Mouse (Mus musculus): Measurements from ENCODE around the gene Cul9. TPM values are rescaled to one million over a fixed set of nuclear protein-coding genes. Genes with fewer than 3 reads are reported as not detected.
"Not testable (repeated sequence)": the region's sequence is repeated elsewhere in the genome, so short reads cannot be mapped to it uniquely, and the experiment has no call there.

Cul9 gene
- polyA plus RNA-seq, 1 experiment from 2014 or later = 3.7 TPM

DNA sequence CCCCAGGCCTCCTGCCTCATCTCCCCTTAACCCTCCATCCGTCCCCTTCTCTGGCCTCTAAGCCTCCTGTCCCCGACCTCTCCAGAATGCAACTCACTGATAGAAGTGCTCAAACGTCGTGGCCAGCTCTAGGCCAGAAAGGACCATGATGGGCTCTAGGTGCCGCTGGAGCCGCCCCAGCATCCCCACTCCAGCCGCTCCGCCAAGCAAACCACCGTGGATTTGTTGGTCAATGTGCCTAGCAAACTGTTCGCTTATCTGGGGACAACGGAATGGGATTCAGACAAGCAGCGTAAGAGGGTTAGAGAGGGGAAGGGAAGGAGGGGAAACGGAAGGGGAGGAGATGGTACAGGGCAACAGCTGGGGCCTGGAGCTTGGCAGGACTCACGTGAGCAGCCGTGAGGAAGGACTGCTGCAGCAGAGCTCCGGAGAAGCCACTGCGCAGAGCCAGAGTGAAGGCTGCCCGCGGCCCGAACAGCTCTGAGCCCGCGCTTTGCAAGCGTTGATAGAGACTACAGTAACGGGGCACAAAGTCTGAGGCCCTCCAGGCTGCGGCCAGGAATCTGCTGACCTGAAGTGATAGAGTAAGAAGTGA is 25.7 kb downstream of the Cul9 start:
- DNase-seq (ENCODE audit: extremely low spot score, low spot score) = no peak
- peaks cover 46% of the 10 kb centered on the region for H3K27me3 ChIP-seq (ENCODE audit: poor library complexity, severe bottlenecking)
- H3K36me3 ChIP-seq (replicated peaks) = no peaks in the 10 kb centered on the region
- H3K4me3 ChIP-seq = peak overlapping the region; percentile 27
- H3K27ac ChIP-seq = peak overlapping the region; percentile 41; the same call in 1 of the 2 replicates
- H3K9me3 ChIP-seq = no peaks in the 10 kb centered on the region
- 49% methylated on average over 25 of the region's 25 CpGs for WGBS
- H3K4me1 ChIP-seq = peaks cover 34% of the 10 kb centered on the region

DNA sequence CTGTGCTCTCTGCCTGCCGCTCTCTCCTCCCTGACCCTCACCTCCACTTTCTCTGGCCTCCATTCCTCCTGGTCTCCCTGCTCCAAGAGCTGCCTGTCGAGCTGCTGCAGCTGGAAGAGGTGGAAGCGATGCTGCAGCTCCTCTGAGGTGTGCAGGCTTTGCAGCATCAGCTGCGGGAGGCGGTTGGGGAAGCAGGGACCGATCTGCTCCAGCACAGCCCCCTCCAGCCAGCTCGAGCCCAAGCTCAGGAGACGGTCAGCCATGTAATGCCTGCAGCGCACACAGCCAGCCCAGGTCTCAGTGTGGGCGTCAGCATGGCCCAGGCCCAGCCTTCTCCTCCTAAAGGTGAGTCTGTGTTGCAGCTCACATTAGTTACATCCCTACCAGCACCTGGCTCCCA is 26.2 kb downstream of the Cul9 start:
- Histone ChIP-seq H3K9me3 (no peaks in the 10 kb centered on the region), H3K27me3 (ENCODE audit: poor library complexity, severe bottlenecking) (peaks cover 44% of the 10 kb centered on the region), H3K27ac (peak overlapping the region; percentile 41; the same call in 1 of the 2 replicates), H3K4me3 (peak overlapping the region; percentile 27), H3K36me3 (replicated peaks) (no peaks in the 10 kb centered on the region), H3K4me1 (peaks cover 34% of the 10 kb centered on the region)
- DNase-seq (ENCODE audit: extremely low spot score, low spot score) = no peak
- WGBS = 53% methylated on average over 10 of the region's 10 CpGs

DNA sequence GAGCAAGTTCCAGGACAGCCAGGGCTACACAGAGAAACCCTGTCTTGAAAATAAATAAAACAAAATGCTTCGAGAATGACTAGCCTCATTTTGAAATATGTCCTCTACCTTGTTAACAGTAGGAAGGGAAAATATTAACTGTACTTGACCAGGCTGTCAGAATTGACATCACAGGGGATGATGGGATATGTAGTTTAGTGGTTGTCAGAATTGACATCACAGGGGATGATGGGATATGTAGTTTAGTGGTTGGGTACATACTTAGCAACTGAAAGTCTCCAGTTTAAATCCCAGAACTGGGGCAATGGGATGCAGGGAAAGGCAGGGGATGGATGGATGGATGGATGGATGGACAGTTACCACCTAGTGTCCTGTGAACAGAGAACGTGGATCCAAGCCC is 32.9 kb downstream of the Cul9 start:
- H3K4me3 ChIP-seq = no peak overlapping the region
- no peaks in the 10 kb centered on the region for H3K9me3 ChIP-seq
- no peak for DNase-seq (ENCODE audit: extremely low spot score, low spot score)
- WGBS = 76% methylated on average over 2 of the region's 2 CpGs
- no peaks in the 10 kb centered on the region for H3K27me3 ChIP-seq (ENCODE audit: poor library complexity, severe bottlenecking)
- peaks cover 8% of the 10 kb centered on the region for H3K4me1 ChIP-seq
- H3K36me3 ChIP-seq (replicated peaks) = no peaks in the 10 kb centered on the region
- no peak overlapping the region for H3K27ac ChIP-seq

DNA sequence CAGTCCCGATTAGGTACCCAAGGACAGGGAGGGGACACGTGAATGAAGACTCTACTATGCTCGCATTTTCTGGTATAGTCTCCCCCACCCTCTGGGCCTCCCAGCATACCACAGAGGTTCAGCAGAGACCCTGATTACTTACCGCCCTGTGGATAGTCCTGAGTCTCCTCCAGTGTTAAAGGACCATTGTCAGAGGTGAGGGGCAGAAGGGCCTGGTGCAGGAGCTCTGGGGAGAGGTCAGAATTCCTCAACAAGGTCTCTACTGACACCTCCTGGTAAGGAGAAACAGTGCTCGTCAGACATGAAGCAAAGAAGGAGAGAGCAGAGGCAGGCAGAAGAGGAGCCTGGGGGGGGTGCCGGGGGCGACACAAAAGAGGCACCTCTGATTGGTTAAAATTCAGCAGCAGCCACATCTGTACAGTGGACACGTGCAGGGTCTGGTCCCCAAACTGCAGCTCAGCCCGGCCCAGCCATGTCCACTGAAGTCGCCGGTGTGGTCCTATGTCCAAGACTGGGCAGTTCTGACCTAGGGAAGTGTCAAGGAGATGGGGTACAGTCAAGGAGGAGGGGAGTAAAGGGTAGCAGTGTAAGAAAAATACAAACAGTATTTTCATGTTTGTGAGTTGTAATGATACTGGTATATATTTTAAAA is 35.0 kb downstream of the Cul9 start:
- H3K9me3 ChIP-seq = no peaks in the 10 kb centered on the region
- 47% methylated on average over 11 of the region's 11 CpGs for WGBS
- H3K4me3 ChIP-seq = no peak overlapping the region
- H3K27ac ChIP-seq = no peak overlapping the region
- H3K36me3 ChIP-seq (replicated peaks) = no peaks in the 10 kb centered on the region
- H3K4me1 ChIP-seq = peaks cover 5% of the 10 kb centered on the region
- DNase-seq (ENCODE audit: extremely low spot score, low spot score) = peak; percentile 45
- no peaks in the 10 kb centered on the region for H3K27me3 ChIP-seq (ENCODE audit: poor library complexity, severe bottlenecking)

DNA sequence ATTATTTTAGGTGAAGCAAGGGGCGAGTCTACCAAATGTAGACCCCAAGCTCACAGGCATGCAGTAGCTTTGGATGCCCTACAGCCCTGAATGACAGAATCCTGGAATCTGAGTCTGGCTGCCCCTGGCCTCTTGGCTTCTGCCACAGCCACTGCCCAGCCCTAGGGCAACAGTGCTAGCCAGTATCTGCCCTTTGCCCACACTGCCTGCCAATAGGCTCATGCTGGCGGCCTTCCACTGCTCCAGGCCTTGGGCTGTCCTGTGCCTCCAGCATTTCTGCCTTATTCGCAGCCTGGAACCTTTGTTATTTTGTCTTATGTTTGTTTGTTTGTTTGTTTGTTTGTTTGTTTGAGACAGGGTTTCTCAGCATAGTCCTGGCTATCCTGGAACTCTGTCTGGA is 40.6 kb downstream of the Cul9 start:
- 90% methylated on average over 3 of the region's 3 CpGs for WGBS
- H3K27ac ChIP-seq = no peak overlapping the region
- peaks cover 19% of the 10 kb centered on the region for H3K36me3 ChIP-seq (replicated peaks)
- H3K4me1 ChIP-seq = 0 out of 2 replicates have a peak, but pooled peaks cover 4% of the 10 kb centered on the region
- no peaks in the 10 kb centered on the region for H3K9me3 ChIP-seq
- H3K27me3 ChIP-seq (ENCODE audit: poor library complexity, severe bottlenecking) = no peaks in the 10 kb centered on the region
- DNase-seq (ENCODE audit: extremely low spot score, low spot score) = no peak
- no peak overlapping the region for H3K4me3 ChIP-seq

DNA sequence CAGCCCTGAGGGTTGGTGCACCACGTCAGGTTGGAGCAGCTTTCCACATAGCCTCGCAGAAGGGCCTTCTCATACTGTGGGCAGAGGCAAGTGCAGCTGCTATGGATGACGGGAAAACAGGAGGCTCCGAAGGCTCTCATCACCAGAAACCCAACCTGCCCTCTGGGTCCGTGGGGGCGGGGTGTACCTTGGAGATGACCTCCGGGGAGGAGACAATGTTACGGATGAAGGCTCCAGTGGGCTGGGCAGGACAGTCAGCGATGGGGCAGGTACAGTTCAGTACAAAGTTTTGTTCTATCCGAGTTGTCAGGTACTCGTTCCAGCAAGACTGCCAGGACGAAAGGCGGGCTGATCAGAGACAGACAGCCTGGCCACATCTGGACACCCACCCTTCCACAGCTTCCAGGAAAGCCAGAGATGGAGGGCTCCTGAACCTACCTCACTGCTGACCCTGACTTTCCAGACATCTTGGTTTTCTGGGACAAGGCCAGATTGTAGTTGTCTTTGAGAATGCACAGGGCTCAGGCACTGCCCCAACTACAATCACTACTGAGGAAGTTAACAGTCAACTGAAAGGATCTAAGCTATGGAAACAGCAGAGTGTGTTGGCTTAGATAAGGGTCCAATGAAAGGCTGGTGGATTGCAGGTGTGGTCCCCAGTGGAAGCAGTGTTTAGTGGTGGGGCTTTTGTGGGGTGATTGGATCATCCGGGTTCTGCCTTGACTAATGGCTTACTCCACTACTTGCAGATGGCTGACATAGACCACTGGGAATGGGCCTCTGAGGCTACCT is 42.1 kb downstream of the Cul9 start:
- no peaks in the 10 kb centered on the region for H3K27me3 ChIP-seq (ENCODE audit: poor library complexity, severe bottlenecking)
- no peak overlapping the region for H3K4me3 ChIP-seq
- no peaks in the 10 kb centered on the region for H3K9me3 ChIP-seq
- no peak overlapping the region for H3K27ac ChIP-seq
- peaks cover 34% of the 10 kb centered on the region for H3K36me3 ChIP-seq (replicated peaks)
- 83% methylated on average over 14 of the region's 14 CpGs for WGBS
- DNase-seq (ENCODE audit: extremely low spot score, low spot score) = no peak
- H3K4me1 ChIP-seq = 0 out of 2 replicates have a peak, but pooled peaks cover 4% of the 10 kb centered on the region

DNA sequence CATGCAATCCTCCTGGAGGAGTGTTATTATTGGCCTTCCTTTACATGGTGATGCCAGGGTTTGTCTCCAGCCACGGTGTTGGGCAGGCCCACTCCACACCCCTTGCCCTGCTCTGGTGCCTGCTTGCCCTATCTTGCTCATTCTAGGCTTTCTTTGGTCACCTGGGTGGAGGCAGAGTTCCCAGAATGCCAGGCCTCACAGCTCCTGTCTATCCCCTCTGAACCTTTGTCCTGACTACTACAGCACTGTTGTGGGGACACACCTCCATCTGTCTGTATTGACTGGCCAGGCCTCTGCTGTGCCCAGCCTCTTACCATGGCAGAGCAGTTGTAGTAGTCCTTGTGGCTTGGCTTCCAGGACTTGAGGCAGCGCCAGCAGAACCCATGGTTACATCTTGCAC is 43.4 kb downstream of the Cul9 start:
- H3K36me3 ChIP-seq (replicated peaks) = peaks cover 46% of the 10 kb centered on the region
- no peaks in the 10 kb centered on the region for H3K9me3 ChIP-seq
- no peak overlapping the region for H3K4me3 ChIP-seq
- H3K27me3 ChIP-seq (ENCODE audit: poor library complexity, severe bottlenecking) = no peaks in the 10 kb centered on the region
- 90% methylated on average over 2 of the region's 2 CpGs for WGBS
- no peak for DNase-seq (ENCODE audit: extremely low spot score, low spot score)
- no peak overlapping the region for H3K27ac ChIP-seq
- peaks cover 12% of the 10 kb centered on the region for H3K4me1 ChIP-seq

DNA sequence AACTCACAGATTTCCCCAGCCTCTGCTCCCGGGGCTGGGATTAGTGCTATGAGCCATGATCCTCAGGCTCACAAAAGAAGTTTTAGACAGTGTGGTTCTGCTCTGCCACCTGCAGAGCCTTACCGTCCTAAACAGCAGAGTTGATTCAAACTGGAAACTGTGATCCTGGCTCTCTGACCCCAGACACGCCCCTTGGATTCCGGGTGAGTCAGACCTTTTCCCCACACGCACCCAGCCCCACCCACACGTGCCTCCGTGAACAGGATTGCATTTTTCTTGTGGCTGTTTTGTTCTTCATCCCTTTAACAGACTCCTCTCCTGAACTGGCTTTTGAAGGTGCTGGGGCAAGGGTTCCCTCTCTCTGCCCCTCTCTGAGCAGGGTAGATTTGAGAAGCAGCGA is 48.2 kb downstream of the Cul9 start:
- Histone ChIP-seq H3K27ac (no peak overlapping the region), H3K27me3 (ENCODE audit: poor library complexity, severe bottlenecking) (peaks cover 29% of the 10 kb centered on the region), H3K9me3 (no peaks in the 10 kb centered on the region), H3K36me3 (replicated peaks) (peaks cover 46% of the 10 kb centered on the region), H3K4me1 (peaks cover 22% of the 10 kb centered on the region), H3K4me3 (peak overlapping the region; percentile 83; the same call in 1 of the 2 replicates)
- DNase-seq (ENCODE audit: extremely low spot score, low spot score) = no peak
- 73% methylated on average over 8 of the region's 8 CpGs for WGBS

DNA sequence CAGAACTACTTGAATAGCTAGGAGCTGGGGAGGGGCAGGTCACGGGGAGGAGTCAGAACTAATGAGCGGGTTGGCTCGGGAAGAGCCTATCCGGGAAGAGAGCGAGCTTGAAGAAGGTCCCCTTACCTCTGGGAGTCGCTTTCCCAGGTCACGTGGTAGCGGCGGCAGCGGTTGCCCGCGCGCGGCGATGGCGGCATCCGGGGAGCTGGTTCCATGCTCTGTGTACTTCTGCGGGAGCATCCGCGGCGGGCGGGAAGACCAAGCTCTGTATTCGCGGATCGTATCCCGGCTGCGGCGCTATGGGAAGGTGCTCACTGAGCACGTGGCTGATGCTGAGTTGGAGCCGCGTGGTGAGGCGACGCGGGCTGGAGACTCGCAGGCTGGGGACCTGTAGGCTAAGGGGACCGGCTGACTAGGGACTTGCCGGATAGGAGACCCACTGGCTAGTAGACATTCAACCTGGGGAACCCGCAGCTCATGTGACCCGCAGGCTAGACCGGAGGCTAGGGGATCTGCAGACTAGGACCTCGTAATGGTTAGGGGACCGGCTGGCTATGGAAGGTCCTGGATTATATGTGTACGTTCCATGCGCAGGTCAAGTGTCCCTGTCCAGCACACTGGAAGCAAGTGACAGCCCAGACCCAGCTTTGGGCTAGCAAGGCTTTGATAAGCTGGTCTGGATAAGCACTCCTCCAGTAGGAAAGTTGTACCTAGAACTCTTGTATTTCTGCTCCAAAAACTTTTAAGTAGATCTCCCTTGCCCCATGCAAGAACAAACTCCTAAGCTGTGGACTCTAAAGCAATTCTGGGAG is 49.4 kb downstream of the Cul9 start, which contains the start of gene Dnph1:
Dnph1 (plus strand) TSS at position 89 of the 812 bp plus-strand sequence.
- H3K4me1 ChIP-seq = peaks cover 18% of the 10 kb centered on the region
- H3K9me3 ChIP-seq = no peaks in the 10 kb centered on the region
- H3K27me3 ChIP-seq (ENCODE audit: poor library complexity, severe bottlenecking) = peaks cover 29% of the 10 kb centered on the region
- H3K4me3 ChIP-seq = peak within 1 kb of the TSS; percentile 83
- peak; percentile 93 for DNase-seq (ENCODE audit: extremely low spot score, low spot score)
- H3K36me3 ChIP-seq (replicated peaks) = peaks cover 39% of the 10 kb centered on the region
- under 1% methylated on average over 44 of the region's 44 CpGs for WGBS
- H3K27ac ChIP-seq = peak within 1 kb of the TSS; percentile 93

DNA sequence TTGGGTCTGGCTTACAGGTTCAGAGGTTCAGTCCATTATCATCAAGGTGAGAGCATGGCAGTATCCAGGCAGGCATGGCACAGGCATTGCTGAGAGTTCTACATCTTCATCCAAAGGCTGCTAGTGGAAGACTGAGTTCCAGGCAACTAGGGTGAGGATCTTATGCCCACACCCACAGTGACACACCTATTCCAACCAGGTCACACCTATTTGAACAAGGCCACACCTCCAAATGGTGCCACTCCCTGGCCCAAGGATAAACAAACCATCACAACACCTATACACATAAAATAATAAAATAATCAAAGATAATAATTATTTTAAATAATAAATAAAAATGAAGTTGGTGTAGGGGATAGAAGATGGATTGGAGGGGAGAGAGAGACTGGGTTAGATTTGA is 50.1 kb downstream of the Cul9 start:
- peak overlapping the region; percentile 83; the same call in 1 of the 2 replicates for H3K4me3 ChIP-seq
- H3K27me3 ChIP-seq (ENCODE audit: poor library complexity, severe bottlenecking) = peaks cover 29% of the 10 kb centered on the region
- peaks cover 18% of the 10 kb centered on the region for H3K4me1 ChIP-seq
- peaks cover 32% of the 10 kb centered on the region for H3K36me3 ChIP-seq (replicated peaks)
- H3K27ac ChIP-seq; DNase-seq (ENCODE audit: extremely low spot score, low spot score); H3K9me3 ChIP-seq: not testable (repeated sequence)

DNA sequence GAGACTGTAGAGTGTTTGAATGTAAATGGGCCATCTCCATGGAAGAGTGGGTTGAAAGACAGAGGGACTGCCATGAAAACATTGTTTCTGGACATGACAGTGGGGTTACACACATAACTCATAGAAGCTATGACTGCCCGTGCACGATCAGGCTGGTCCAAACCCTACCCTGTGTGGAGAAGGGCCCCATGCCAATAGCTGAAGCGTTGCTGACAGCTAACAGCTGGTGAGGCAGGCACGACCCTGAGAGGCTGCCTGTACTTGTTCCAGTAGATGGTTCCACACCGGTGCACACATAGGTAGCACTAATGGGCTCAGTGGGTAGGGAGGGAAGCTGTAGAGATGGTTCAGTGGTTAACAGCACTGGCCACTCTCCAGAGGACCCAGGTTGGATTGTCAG is 50.7 kb downstream of the Cul9 start:
- peaks cover 29% of the 10 kb centered on the region for H3K27me3 ChIP-seq (ENCODE audit: poor library complexity, severe bottlenecking)
- no peak for DNase-seq (ENCODE audit: extremely low spot score, low spot score)
- WGBS = 77% methylated on average over 5 of the region's 5 CpGs
- H3K4me1 ChIP-seq = peaks cover 18% of the 10 kb centered on the region
- H3K36me3 ChIP-seq (replicated peaks) = peaks cover 26% of the 10 kb centered on the region
- H3K27ac ChIP-seq = no peak overlapping the region
- H3K4me3 ChIP-seq = no peak overlapping the region
- no peaks in the 10 kb centered on the region for H3K9me3 ChIP-seq

DNA sequence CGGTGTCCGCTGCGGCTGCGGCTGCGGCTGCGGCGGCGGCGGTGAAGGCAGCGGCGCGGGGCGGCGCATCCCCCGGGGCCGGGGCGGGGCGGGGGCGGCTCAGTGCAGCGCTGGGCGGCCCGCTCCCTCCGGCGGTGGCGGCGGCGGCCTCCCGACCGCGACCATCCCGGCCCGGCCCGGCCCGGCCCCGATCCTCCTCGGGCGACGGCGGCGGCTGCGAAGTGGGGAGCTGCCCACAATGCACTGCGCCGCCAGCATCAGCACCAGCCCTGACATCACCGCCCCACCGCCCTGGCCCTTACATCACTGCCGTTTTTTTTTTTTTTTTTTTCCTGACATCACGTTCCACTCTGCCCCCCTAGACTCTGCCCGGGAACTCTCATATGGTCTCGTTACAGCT is 58.8 kb downstream of the Cul9 start, which contains the start of gene Ttbk1:
Ttbk1 (minus strand) TSS at position 245 of the 400 bp plus-strand sequence.
- Histone ChIP-seq H3K4me1 (peaks cover 44% of the 10 kb centered on the region), H3K9me3 (no peaks in the 10 kb centered on the region), H3K27ac (peak within 1 kb of the TSS; percentile 80), H3K4me3 (peak within 1 kb of the TSS; percentile 75), H3K27me3 (ENCODE audit: poor library complexity, severe bottlenecking) (peaks cover 73% of the 10 kb centered on the region), H3K36me3 (replicated peaks) (no peaks in the 10 kb centered on the region)
- WGBS = 1% methylated on average over 41 of the region's 49 CpGs
- peak; percentile 37 for DNase-seq (ENCODE audit: extremely low spot score, low spot score)

Data from forebrain, embryonic 10.5 days (tissue).